Mouse (Mus musculus): ENCODE measurements around the gene Mettl26.

- no peak for TF ChIP-seq CTCF (IDR thresholded peaks at IDR 0.05; ENCODE audit: low read depth, low read length)
- no peak for TF ChIP-seq POLR2A (IDR thresholded peaks at IDR 0.05; ENCODE audit: borderline replicate concordance, low read depth, low read length)
Observed at GRCm38 (mm10) chr17:25895891-25896290, 21.0 kb downstream of the Mettl26 start.
